Mouse (Mus musculus): Measurements from ENCODE around the gene Insr.

Insr gene

GRCm38 (mm10) chr8:3278934-3279720 is at the start of gene Insr:
Gene Insr (minus strand): TSS chr8:3279617.
- peak; percentile 33; the same call in 1 of the 2 replicates for TF ChIP-seq GATA4 (IDR thresholded peaks at IDR 0.05; ENCODE audit: insufficient replicate concordance, low read length)

GRCm38 (mm10) chr8:3327538-3328245 is 48.3 kb upstream of the Insr start:
- TF ChIP-seq GATA4 (IDR thresholded peaks at IDR 0.05; ENCODE audit: insufficient replicate concordance, low read length) = no peak

- TF ChIP-seq GATA4 (IDR thresholded peaks at IDR 0.05; ENCODE audit: insufficient replicate concordance, low read length) = no peak
These were observed 47.6 kb upstream of the Insr start for GRCm38 (mm10) chr8:3327056-3327455.

GRCm38 (mm10) chr8:3324253-3324652 is 44.8 kb upstream of the Insr start:
- no peak for TF ChIP-seq GATA4 (IDR thresholded peaks at IDR 0.05; ENCODE audit: insufficient replicate concordance, low read length)

GRCm38 (mm10) chr8:3316585-3316984 is 37.2 kb upstream of the Insr start:
- TF ChIP-seq GATA4 (IDR thresholded peaks at IDR 0.05; ENCODE audit: insufficient replicate concordance, low read length) = no peak

- no peak for TF ChIP-seq GATA4 (IDR thresholded peaks at IDR 0.05; ENCODE audit: insufficient replicate concordance, low read length)
These were observed 34.9 kb upstream of the Insr start for GRCm38 (mm10) chr8:3314345-3314744.

GRCm38 (mm10) chr8:3313843-3314242 is 34.4 kb upstream of the Insr start:
- TF ChIP-seq GATA4 (IDR thresholded peaks at IDR 0.05; ENCODE audit: insufficient replicate concordance, low read length) = no peak

GRCm38 (mm10) chr8:3311482-3311881 is 32.1 kb upstream of the Insr start:
- no peak for TF ChIP-seq GATA4 (IDR thresholded peaks at IDR 0.05; ENCODE audit: insufficient replicate concordance, low read length)

GRCm38 (mm10) chr8:3309636-3310035 is 30.2 kb upstream of the Insr start:
- no peak for TF ChIP-seq GATA4 (IDR thresholded peaks at IDR 0.05; ENCODE audit: insufficient replicate concordance, low read length)

GRCm38 (mm10) chr8:3302131-3302530 is 22.7 kb upstream of the Insr start:
- no peak for TF ChIP-seq GATA4 (IDR thresholded peaks at IDR 0.05; ENCODE audit: insufficient replicate concordance, low read length)

GRCm38 (mm10) chr8:3299322-3299721 is 19.9 kb upstream of the Insr start:
- no peak for TF ChIP-seq GATA4 (IDR thresholded peaks at IDR 0.05; ENCODE audit: insufficient replicate concordance, low read length)

- TF ChIP-seq GATA4 (IDR thresholded peaks at IDR 0.05; ENCODE audit: insufficient replicate concordance, low read length) = no peak
These were observed 6.4 kb upstream of the Insr start for GRCm38 (mm10) chr8:3285824-3286223.

- no peak for TF ChIP-seq GATA4 (IDR thresholded peaks at IDR 0.05; ENCODE audit: insufficient replicate concordance, low read length)
These were observed 5.2 kb upstream of the Insr start for GRCm38 (mm10) chr8:3284656-3285055.

- TF ChIP-seq GATA4 (IDR thresholded peaks at IDR 0.05; ENCODE audit: insufficient replicate concordance, low read length) = no peak
These were observed 1.9 kb upstream of the Insr start for GRCm38 (mm10) chr8:3281296-3281695.

- no peak for TF ChIP-seq GATA4 (IDR thresholded peaks at IDR 0.05; ENCODE audit: insufficient replicate concordance, low read length)
These were observed 971 bp upstream of the Insr start for GRCm38 (mm10) chr8:3280266-3280910.

GRCm38 (mm10) chr8:3279721-3280077 is 282 bp upstream of the Insr start:
- TF ChIP-seq GATA4 (IDR thresholded peaks at IDR 0.05; ENCODE audit: insufficient replicate concordance, low read length) = no peak

Data from liver, adult (tissue).